Mouse (Mus musculus) intestine, postnatal 0 days (tissue): ENCODE measurements around the gene Limd1. TPM values are rescaled to one million over a fixed set of nuclear protein-coding genes. Genes with fewer than 3 reads are reported as not detected.
"Not testable (repeated sequence)": the region's sequence is repeated elsewhere in the genome, so short reads cannot be mapped to it uniquely, and the experiment has no call there.

ENCODE experiments used
- ATAC-seq: fragments of 200-750 bp; cut with Nextera tagmentation; 2 replicates; pipeline ENCODE4 v1.8.0; 2017; ENCODE audit warnings: mild to moderate bottlenecking, moderate TSS enrichment, moderate library complexity
- H3K27ac ChIP-seq: fragments of 300-500 bp; sonication (generic); 2 replicates; pipeline ENCODE4 v1.5.1; 2014; ENCODE audit warnings: mild to moderate bottlenecking, low read depth, low read length, moderate library complexity
- H3K27me3 ChIP-seq: fragments of 300-500 bp; sonication (generic); replicated peaks from 2 replicates; pipeline ENCODE4 v1.6.1; 2014; ENCODE audit warnings: low read length, mixed read lengths; ENCODE audit not compliant: control insufficient read depth, insufficient read depth
- H3K36me3 ChIP-seq: fragments of 300-500 bp; sonication (generic); 2 replicates; pipeline ENCODE4 v1.6.1; 2014; ENCODE audit warnings: mild to moderate bottlenecking, moderate library complexity; ENCODE audit not compliant: control insufficient read depth, insufficient read depth
- H3K4me1 ChIP-seq: fragments of 300-500 bp; sonication (generic); replicated peaks from 2 replicates; pipeline ENCODE4 v1.6.1; 2014; ENCODE audit warnings: antibody characterized with exemption, low read length, mixed read lengths; ENCODE audit not compliant: control insufficient read depth, insufficient read depth
- H3K4me2 ChIP-seq: fragments of 300-500 bp; sonication (generic); replicated peaks from 2 replicates; pipeline ENCODE4 v1.6.1; 2014; ENCODE audit warnings: low read depth, mild to moderate bottlenecking, moderate library complexity
- H3K4me3 ChIP-seq: fragments of 300-500 bp; sonication (generic); 2 replicates; pipeline ENCODE4 v1.5.1; 2014; ENCODE audit warnings: low read depth, low read length
- H3K9ac ChIP-seq: fragments of 300-500 bp; sonication (generic); 2 replicates; pipeline ENCODE4 v1.6.1; 2014; ENCODE audit warnings: mild to moderate bottlenecking, low read depth, low read length
- H3K9me3 ChIP-seq: fragments of 300-500 bp; sonication (generic); 2 replicates; pipeline ENCODE4 v1.6.1; 2016; ENCODE audit warnings: mixed run types; ENCODE audit not compliant: control insufficient read depth
- CTCF ChIP-seq: sonication (generic); IDR thresholded peaks from 2 replicates; pipeline ENCODE4 v1.5.1; 2016; ENCODE audit warnings: low read depth, mild to moderate bottlenecking, control low read depth, antibody characterized with exemption, moderate library complexity
- WGBS: fragments of 180-500 bp; shearing (Covaris S2); extraction: QIAGEN DNeasy Blood & Tissue Kit; methylation state at CpG from one replicate; pipeline ENCODE4 v1.1.7; 2014; 5-methylcytosine and 5-hydroxymethylcytosine counted together
- polyA plus RNA-seq: library from polyadenylated mRNA; unstranded; fragments of >200 nt; fragmentation: Nextera tagmentation; extraction: Ambion mirVana; gene quantifications from 2 replicates; pipeline ENCODE4 v1.2.1, GENCODE M21; 2015

The Limd1 gene
- polyA plus RNA-seq: 40.6 and 42.9 TPM in 2 replicates

DNA sequence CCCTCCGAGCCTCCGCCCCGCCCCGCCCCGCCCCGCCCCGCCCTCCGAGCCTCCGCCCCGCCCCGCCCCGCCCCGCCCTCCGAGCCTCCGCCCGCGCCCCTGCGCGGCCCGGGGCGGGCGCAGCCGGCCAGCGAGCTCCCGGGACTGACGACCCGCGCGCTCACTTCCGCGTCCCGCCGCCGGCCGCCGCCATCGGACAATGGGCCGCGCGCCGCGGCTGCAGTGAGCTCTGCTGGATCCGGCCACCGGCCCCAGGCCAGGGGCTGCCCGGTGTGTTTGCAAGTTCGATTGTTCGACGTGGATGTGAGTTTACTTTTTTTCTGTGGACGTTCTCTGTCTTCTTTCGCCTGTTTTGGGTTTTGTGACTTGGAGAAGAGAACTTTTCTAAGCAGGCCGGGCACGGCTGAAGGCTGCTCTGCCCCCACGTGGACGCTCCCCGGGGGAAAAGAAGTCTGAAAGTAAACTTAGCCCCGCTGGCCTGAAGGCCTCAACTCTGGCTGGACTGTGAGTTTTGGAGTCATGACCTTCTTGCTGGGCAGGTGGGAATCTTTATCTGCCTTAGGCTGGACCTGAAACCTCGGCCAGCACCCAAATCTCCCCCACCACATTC lies at the start of gene Limd1:
Limd1 (plus strand) TSS at position 121 of the 610 bp plus-strand sequence.
- peak within 1 kb of the TSS; percentile 87 for H3K4me2 ChIP-seq
- no peaks in the 10 kb centered on the region for H3K27me3 ChIP-seq
- TF ChIP-seq CTCF: peak; percentile 24; the same call in 1 of the 2 replicates
- peaks cover 13% of the 10 kb centered on the region for H3K4me1 ChIP-seq
- peak within 1 kb of the TSS; percentile 67 for H3K9ac ChIP-seq
- no peaks in the 10 kb centered on the region for H3K9me3 ChIP-seq
- peak; percentile 90 for ATAC-seq
- H3K4me3 ChIP-seq: peak within 1 kb of the TSS; percentile 51
- peak within 1 kb of the TSS; percentile 79 for H3K27ac ChIP-seq
- WGBS: under 1% methylated on average over 51 of the region's 57 CpGs
- peaks cover 6% of the 10 kb centered on the region for H3K36me3 ChIP-seq

DNA sequence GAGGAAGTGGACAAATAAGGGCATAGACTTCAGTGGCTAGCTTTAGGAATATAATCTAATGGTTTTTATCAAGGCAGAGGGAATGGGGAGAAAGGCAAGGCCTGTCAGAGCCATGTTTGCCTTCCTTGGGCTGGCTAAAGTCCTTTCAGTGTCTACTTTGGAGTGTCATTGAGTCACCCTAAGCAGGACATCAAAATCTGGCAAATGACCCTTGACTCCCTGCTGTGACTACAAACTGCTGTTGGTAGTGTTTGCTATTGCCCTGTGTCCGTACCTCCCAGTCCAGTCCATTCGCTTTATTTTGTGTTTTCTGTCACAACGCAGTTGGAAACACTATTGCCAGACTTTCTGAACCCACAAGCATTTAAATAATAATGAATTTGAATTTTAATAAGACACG lies 48.6 kb upstream of the Limd1 start:
- Histone ChIP-seq H3K4me2 (no peak overlapping the region), H3K27me3 (no peaks in the 10 kb centered on the region), H3K4me1 (no peaks in the 10 kb centered on the region), H3K4me3 (no peak overlapping the region), H3K36me3 (peaks cover 12% of the 10 kb centered on the region), H3K27ac (no peak overlapping the region), H3K9ac (no peak overlapping the region), H3K9me3 (no peaks in the 10 kb centered on the region)
- 98% methylated on average over 4 of the region's 4 CpGs for whole genome bisulfite sequencing
- no peak for ATAC-seq
- no peak for TF ChIP-seq CTCF

DNA sequence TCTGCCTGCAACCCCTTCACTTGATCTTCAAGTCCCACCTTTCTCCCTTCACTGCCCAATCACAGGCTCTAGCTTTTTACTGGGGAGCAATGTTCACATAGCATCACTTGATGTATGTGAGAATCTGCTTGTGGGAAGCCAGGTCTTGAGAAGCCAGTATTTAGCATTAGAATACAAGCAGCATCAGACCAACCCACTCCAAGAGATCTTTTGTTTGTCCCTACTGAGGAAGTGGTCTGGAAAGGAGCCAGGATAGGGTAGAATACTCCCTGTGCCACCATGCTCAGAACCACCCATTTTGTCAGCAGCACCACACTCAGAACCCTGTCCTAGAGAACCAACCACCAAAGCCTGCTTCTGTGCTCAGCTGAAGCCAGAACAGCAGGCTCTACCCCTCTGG lies 47.5 kb upstream of the Limd1 start:
- no peak for TF ChIP-seq CTCF
- H3K27me3 ChIP-seq: no peaks in the 10 kb centered on the region
- H3K9ac ChIP-seq: no peak overlapping the region
- no peaks in the 10 kb centered on the region for H3K4me1 ChIP-seq
- H3K9me3 ChIP-seq: no peaks in the 10 kb centered on the region
- no peak overlapping the region for H3K27ac ChIP-seq
- no peak overlapping the region for H3K4me2 ChIP-seq
- H3K4me3 ChIP-seq: no peak overlapping the region
- ATAC-seq: no peak
- H3K36me3 ChIP-seq: peaks cover 13% of the 10 kb centered on the region

- Histone ChIP-seq H3K9me3 (no peaks in the 10 kb centered on the region), H3K9ac (no peak overlapping the region), H3K4me2 (no peak overlapping the region), H3K4me3 (no peak overlapping the region), H3K27me3 (no peaks in the 10 kb centered on the region), H3K4me1 (no peaks in the 10 kb centered on the region), H3K27ac (no peak overlapping the region), H3K36me3 (peaks cover 41% of the 10 kb centered on the region)
- no peak for TF ChIP-seq CTCF
- 73% methylated on average over 2 of the region's 2 CpGs for WGBS
- ATAC-seq: no peak
Measured at GRCm38 (mm10) chr9:123438223-123438622, 40.3 kb upstream of the Limd1 start.

DNA sequence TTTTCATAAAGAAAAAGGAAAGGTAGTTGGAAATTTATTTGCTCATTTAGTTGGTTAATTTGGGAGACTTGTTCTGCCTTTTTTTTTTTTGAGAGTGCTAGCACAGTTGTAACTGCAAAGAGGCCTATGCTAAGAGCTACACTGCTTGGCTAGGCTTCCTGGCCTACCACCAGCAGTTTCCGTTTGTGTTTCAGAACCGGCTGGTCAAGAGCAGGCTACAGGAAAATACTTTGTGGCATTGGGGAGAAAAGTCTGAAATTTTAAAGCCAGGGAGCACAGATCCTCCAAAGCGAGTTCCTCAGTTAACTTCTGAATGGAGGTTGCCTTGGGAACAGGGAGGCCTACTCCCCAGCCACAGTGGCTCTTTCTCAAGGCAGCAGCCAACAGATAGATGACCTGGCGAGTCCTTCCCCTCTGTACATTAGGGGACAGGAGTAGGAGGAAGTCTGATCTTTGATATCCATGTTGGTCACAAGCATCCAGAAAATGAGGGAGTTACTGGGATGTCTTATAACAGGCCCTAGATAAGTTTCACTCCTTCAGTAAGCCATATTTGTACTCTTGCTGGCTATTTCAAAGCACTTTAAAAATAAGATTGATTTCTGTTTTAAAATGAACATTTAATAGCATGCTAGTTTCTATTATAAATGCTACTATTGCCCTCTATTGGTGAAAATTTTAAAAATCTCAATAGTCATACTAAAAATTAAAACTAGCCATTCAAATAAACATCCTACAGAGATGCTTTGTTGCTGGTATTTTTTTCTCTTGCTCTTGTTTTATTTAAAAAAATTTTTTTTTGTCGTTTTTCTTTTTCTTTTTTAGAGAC lies 38.1 kb upstream of the Limd1 start:
- H3K27me3 ChIP-seq: no peaks in the 10 kb centered on the region
- H3K9me3 ChIP-seq: no peaks in the 10 kb centered on the region
- no peak overlapping the region for H3K9ac ChIP-seq
- no peak overlapping the region for H3K4me2 ChIP-seq
- no peak overlapping the region for H3K4me3 ChIP-seq
- TF ChIP-seq CTCF: peak; percentile 27; the same call in 1 of the 2 replicates
- no peak for ATAC-seq
- H3K36me3 ChIP-seq: peaks cover 41% of the 10 kb centered on the region
- 63% methylated on average over 5 of the region's 5 CpGs for WGBS
- no peaks in the 10 kb centered on the region for H3K4me1 ChIP-seq
- no peak overlapping the region for H3K27ac ChIP-seq

GRCm38 (mm10) chr9:123447101-123447500 lies 31.4 kb upstream of the Limd1 start:
- 93% methylated on average over 2 of the region's 3 CpGs for WGBS
- ATAC-seq: not testable (repeated sequence)

More at GRCm38 (mm10) chr9:123447101-123447500, 31.4 kb upstream of the Limd1 start:
- H3K27ac ChIP-seq, H3K4me1 ChIP-seq, H3K27me3 ChIP-seq, H3K9me3 ChIP-seq, H3K9ac ChIP-seq, H3K4me3 ChIP-seq, H3K4me2 ChIP-seq: not testable (repeated sequence)
- peaks cover 12% of the 10 kb centered on the region; the same call in 1 of the 2 replicates for H3K36me3 ChIP-seq
- peak; percentile 42 for TF ChIP-seq CTCF
